8 mouse cellular contexts compared by ENCODE assay signal in genomic region chr5:142857763-142858229, GRCm38 (mm10). TPM values are rescaled to one million over a fixed set of nuclear protein-coding genes. Genes with fewer than 3 reads are reported as not detected.
DNase-seq lines count a peak whose midpoint lies in the region; ATAC-seq and TF ChIP-seq lines count a peak whose summit lies in the region.

No protein-coding gene starts in this region.

- TF ChIP-seq CTCF in stomach, postnatal 0 days (IDR thresholded peaks at IDR 0.05; ENCODE audit: low read depth) = no peak

- H3K9me3 ChIP-seq in midbrain, embryonic 16.5 days (replicated peaks; ENCODE audit: control insufficient read depth, low read length, poor library complexity, severe bottlenecking) = peaks cover 6% of the 10 kb centered on the region; the same call in 1 of the 2 replicates
- no peaks in the 10 kb centered on the region for H3K9me3 ChIP-seq in stomach, postnatal 0 days (ENCODE audit: control insufficient read depth, low read length)

- H3K27me3 ChIP-seq in midbrain, embryonic 16.5 days (ENCODE audit: control insufficient read depth, insufficient read depth, low read depth, low read length) = no peaks in the 10 kb centered on the region
- H3K27me3 ChIP-seq in stomach, postnatal 0 days (ENCODE audit: control insufficient read depth, insufficient read depth, low read length) = no peaks in the 10 kb centered on the region

- WGBS in midbrain, embryonic 16.5 days = 34% methylated on average over 16 of the region's 16 CpGs
- 41% methylated on average over 16 of the region's 16 CpGs for WGBS in stomach, postnatal 0 days

- no peak for TF ChIP-seq EP300 in stomach, postnatal 0 days (optimal IDR thresholded peaks at IDR 0.05)

- H3K4me2 ChIP-seq in midbrain, embryonic 16.5 days (ENCODE audit: low read length) = peak overlapping the region; percentile 13; the same call in 1 of the 2 replicates
- H3K4me2 ChIP-seq in stomach, postnatal 0 days (replicated peaks; ENCODE audit: low read depth) = no peak overlapping the region

- peak; percentile 76; the same call in 1 of the 2 replicates for ATAC-seq in midbrain, embryonic 16.5 days
- no peak for ATAC-seq in stomach, postnatal 0 days (ENCODE audit: low FRiP score, low TSS enrichment)

- no peak overlapping the region for H3K4me3 ChIP-seq in midbrain, embryonic 16.5 days (ENCODE audit: low read depth, low read length)
- H3K4me3 ChIP-seq in stomach, postnatal 0 days (ENCODE audit: low read depth, low read length) = no peak overlapping the region

- peak; percentile 67 to 74 for DNase-seq in left cerebral cortex, adult 18-20 months (ENCODE audit: low spot score in 2 of 2)
- DNase-seq in left cerebral cortex, adult 11 months (ENCODE audit: low spot score) = no peak
- DNase-seq in cerebellum, adult 9-11 months = peak; percentile 74
- peak; percentile 62 for DNase-seq in heart, postnatal 4 days
- DNase-seq in kidney, postnatal 14 days = no peak
- no peak for DNase-seq in stomach, postnatal 0 days (ENCODE audit: low spot score)
- no peak for DNase-seq in spleen, postnatal 36 days (ENCODE audit: low spot score in 2 of 2)

- H3K27ac ChIP-seq in midbrain, embryonic 16.5 days (ENCODE audit: low read length) = peak overlapping the region; percentile 69
- H3K27ac ChIP-seq in stomach, postnatal 0 days (replicated peaks) = no peak overlapping the region

- H3K36me3 ChIP-seq in midbrain, embryonic 16.5 days (ENCODE audit: control insufficient read depth, insufficient read depth, low read length) = no peaks in the 10 kb centered on the region
- no peaks in the 10 kb centered on the region for H3K36me3 ChIP-seq in stomach, postnatal 0 days (ENCODE audit: control insufficient read depth, insufficient read depth, low read length)

- H3K9ac ChIP-seq in midbrain, embryonic 16.5 days (ENCODE audit: low read depth, low read length) = peak overlapping the region; percentile 27
- no peak overlapping the region for H3K9ac ChIP-seq in stomach, postnatal 0 days (ENCODE audit: low read length)

- H3K4me1 ChIP-seq in midbrain, embryonic 16.5 days (ENCODE audit: control insufficient read depth, insufficient read depth, low read length) = no peaks in the 10 kb centered on the region
- no peaks in the 10 kb centered on the region for H3K4me1 ChIP-seq in stomach, postnatal 0 days (replicated peaks; ENCODE audit: control insufficient read depth, insufficient read depth)

RNA-seq across cellular contexts. Expression of gene Fbxl18, which starts 37.4 kb away (rescaled TPM):
- 10 to 100 TPM; 28.7 to 28.8 TPM for total RNA-seq in left cerebral cortex, adult 18-20 months (2021)
- 1 to 10 TPM; 9.4 to 9.5 TPM for total RNA-seq in heart, postnatal 4 days (2021)
- polyA plus RNA-seq in midbrain, embryonic 16.5 days (2015; fragmentation: Nextera tagmentation; extraction: Ambion mirVana) = 29.9 and 35.1 TPM in 2 replicates
- polyA plus RNA-seq in stomach, postnatal 0 days (2015; fragmentation: Nextera tagmentation; extraction: Ambion mirVana) = 5.0 and 5.3 TPM in 2 replicates

RNA-seq across cellular contexts. Expression of gene Tnrc18, which starts 40.3 kb away (rescaled TPM):
- 100 to 1,000 TPM; 116 to 122 TPM for total RNA-seq in left cerebral cortex, adult 18-20 months (2021)
- total RNA-seq in heart, postnatal 4 days (2021) = 100 to 1,000 TPM; 113 TPM
- polyA plus RNA-seq in midbrain, embryonic 16.5 days (2015; fragmentation: Nextera tagmentation; extraction: Ambion mirVana) = 23.3 and 27.7 TPM in 2 replicates
- polyA plus RNA-seq in stomach, postnatal 0 days (2015; fragmentation: Nextera tagmentation; extraction: Ambion mirVana) = 12.0 and 12.5 TPM in 2 replicates

RNA-seq across cellular contexts. Expression of gene Actb, which starts 48.8 kb away (rescaled TPM):
- 1,000 to 10,000 TPM; 2,346 to 2,379 TPM for total RNA-seq in left cerebral cortex, adult 18-20 months (2021)
- 1,000 to 10,000 TPM; 2,345 to 2,495 TPM for total RNA-seq in heart, postnatal 4 days (2021)
- polyA plus RNA-seq in midbrain, embryonic 16.5 days (2015; fragmentation: Nextera tagmentation; extraction: Ambion mirVana) = 13,967 and 14,266 TPM in 2 replicates
- 14,823 and 16,187 TPM in 2 replicates for polyA plus RNA-seq in stomach, postnatal 0 days (2015; fragmentation: Nextera tagmentation; extraction: Ambion mirVana)

Comparison
In these comparisons a context has a peak if more than half of its experiments do, and no peak if none do; other contexts are left out.
1. DNase-seq: peak in left cerebral cortex, adult 18-20 months (2 of 2), cerebellum, adult 9-11 months (single experiment) and heart, postnatal 4 days (single experiment); none in left cerebral cortex, adult 11 months (single experiment), kidney, postnatal 14 days (single experiment), stomach, postnatal 0 days (single experiment) and spleen, postnatal 36 days (0 of 2).